Mouse (Mus musculus): ENCODE results near the gene Ifit2.

DNA sequence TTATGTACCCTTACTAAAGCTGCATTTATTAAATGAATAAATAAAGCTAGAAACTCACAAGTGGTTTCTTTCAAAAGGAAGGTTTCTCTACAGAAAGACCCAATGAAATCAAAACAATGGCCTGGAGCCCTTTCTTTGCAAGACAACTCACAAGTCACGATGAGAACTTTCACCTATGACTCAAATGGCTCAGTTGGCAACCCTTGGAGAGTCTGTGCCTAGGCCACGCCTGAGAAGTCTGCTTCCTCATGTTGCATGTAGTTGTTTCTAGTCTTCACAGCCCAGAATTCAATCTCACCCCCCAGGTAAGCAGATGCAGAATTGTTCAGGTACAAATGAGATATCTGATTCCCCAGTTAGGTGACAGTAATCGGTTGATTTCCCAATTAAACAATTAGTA, 30.8 kb upstream of the Ifit2 start:
- no peak for TF ChIP-seq POLR2A (IDR thresholded peaks at IDR 0.05; ENCODE audit: control insufficient read depth, low read depth, low read length)
- TF ChIP-seq CTCF (IDR thresholded peaks at IDR 0.05; ENCODE audit: control insufficient read depth, insufficient read depth, insufficient replicate concordance, low read depth, low read length): no peak
